Mouse (Mus musculus): Measurements from ENCODE around the gene Tmem248. TPM values are rescaled to one million over a fixed set of nuclear protein-coding genes. Genes with fewer than 3 reads are reported as not detected.

The Tmem248 gene
- 24.5 and 32.1 TPM in 2 replicates for polyA plus RNA-seq (2012; rRNA removed)

DNA sequence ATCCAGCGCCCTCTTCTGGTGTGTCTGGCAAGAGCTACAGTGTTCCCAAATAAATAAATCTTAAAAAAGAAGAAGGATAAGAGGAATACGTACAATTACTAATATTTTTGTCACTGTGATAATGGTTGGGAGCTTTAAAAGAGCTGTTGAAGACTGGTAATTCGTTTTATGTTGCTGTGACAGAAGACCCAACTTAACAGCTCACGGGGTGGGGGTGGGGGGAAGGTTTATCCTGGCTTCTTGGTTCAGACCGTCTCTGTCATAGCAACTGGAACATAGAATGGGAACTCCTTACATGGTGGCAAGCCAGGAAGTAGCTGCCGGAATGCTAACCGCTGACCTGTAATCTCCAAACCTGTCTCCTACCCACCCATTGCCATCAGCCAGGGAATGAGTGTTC lies at the start of gene Tmem248:
Gene Tmem248 (plus strand): TSS at position 301 of the 400 bp plus-strand sequence.

DNA sequence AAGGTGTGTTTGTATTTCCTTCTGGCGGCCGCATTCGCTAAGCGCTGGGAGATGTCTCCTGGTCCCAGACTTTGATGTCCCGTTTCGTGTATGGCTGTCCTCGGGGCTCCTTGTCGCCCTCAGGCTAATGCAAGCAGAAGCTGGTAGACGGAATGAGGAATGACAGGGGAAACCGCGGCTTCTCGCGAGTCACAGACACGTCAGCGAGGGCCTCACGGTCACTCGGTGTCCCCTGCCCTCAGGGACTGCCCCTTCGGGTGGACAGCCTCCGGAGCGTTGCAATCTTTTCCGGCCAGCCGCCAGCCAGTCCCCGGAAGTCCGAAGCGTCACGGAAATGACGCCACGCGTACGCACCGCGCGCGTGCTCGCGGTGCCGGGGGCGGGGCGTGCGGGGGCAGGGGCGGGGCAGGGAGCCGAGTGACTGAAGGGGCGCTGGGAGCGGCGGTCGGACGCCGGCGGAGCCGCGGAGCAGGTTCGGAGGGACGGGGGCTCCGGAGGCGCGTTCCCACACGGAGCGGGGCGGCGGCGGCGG lies 45.4 kb upstream of the Tmem248 start, which contains the start of gene Rabgef1:
Gene Rabgef1 (plus strand): TSS at position 376 of the 532 bp plus-strand sequence.

GRCm38 (mm10) chr5:130255017-130255720 lies 38.3 kb downstream of the Tmem248 start, which contains the start of the genes Sbds and Tyw1:
Gene Sbds, minus strand, starts transcription at chr5:130255530.
Gene Tyw1, plus strand, starts transcription at chr5:130255619.

Other genes starting within 250 kb of the Tmem248 start
- gene Gusb, start 214.0 kb upstream of the Tmem248 start, polyA plus RNA-seq (2012; rRNA removed), result 18.3 and 26.6 TPM in 2 replicates
- gene Asl, start 187.8 kb upstream of the Tmem248 start, polyA plus RNA-seq (2012; rRNA removed), result 17.5 and 20.5 TPM in 2 replicates
- 46.3 and 53.2 TPM in 2 replicates for gene Crcp, start 187.8 kb upstream of the Tmem248 start, polyA plus RNA-seq (2012; rRNA removed)
- 25.8 and 37.6 TPM in 2 replicates for gene Tpst1, start 143.8 kb upstream of the Tmem248 start, polyA plus RNA-seq (2012; rRNA removed)
- gene Kctd7, start 72.2 kb upstream of the Tmem248 start, polyA plus RNA-seq (2012; rRNA removed), result 3.8 and 4.8 TPM in 2 replicates
- gene Rabgef1, start 45.3 kb upstream of the Tmem248 start, polyA plus RNA-seq (2012; rRNA removed), result 21.5 and 22.6 TPM in 2 replicates
- 62.1 and 81.8 TPM in 2 replicates for gene Sbds, start 38.4 kb downstream of the Tmem248 start, polyA plus RNA-seq (2012; rRNA removed)
- gene Tyw1, start 38.5 kb downstream of the Tmem248 start, polyA plus RNA-seq (2012; rRNA removed), result 19.6 and 22.9 TPM in 2 replicates
- 0.18 and 0.41 TPM in 2 replicates for gene Caln1, start 152.4 kb downstream of the Tmem248 start, polyA plus RNA-seq (2012; rRNA removed)
- gene A330070K13Rik, start 167.6 kb downstream of the Tmem248 start, polyA plus RNA-seq (2012; rRNA removed), result not detected in 2 replicates